Mouse (Mus musculus) hindbrain, embryonic 14.5 days (tissue): ENCODE measurements at regions not wholly inside any gene's neighbourhood (a gene's known extent, or its start where the extent isn't known, plus 50 kb on each side); places are given as distances from the start of the nearest gene placed in this dataset.

Experiments
- ATAC-seq: fragments of 200-750 bp; cut with Nextera tagmentation; 2 replicates; pipeline ENCODE4 v1.8.0; 2017; ENCODE audit warnings: moderate number of reproducible peaks, mild to moderate bottlenecking, moderate TSS enrichment, moderate library complexity; ENCODE audit not compliant: low FRiP score
- DNase-seq: peaks from one replicate; pipeline ENCODE4 v3.0.0-alpha.2; 2015; ENCODE audit warnings: low spot score
- H3K27ac ChIP-seq: fragments of 300-500 bp; sonication (generic); 2 replicates; pipeline ENCODE4 v1.5.1; 2014; ENCODE audit warnings: mild to moderate bottlenecking, moderate library complexity
- H3K27me3 ChIP-seq: fragments of 300-500 bp; sonication (generic); 2 replicates; pipeline ENCODE4 v1.6.1; 2014; ENCODE audit warnings: mild to moderate bottlenecking, low read length, mixed read lengths; ENCODE audit not compliant: control insufficient read depth, insufficient read depth
- H3K36me3 ChIP-seq: fragments of 300-500 bp; sonication (generic); replicated peaks from 2 replicates; pipeline ENCODE4 v1.6.1; 2014; ENCODE audit not compliant: control insufficient read depth, insufficient read depth
- H3K4me1 ChIP-seq: fragments of 300-500 bp; sonication (generic); replicated peaks from 2 replicates; pipeline ENCODE4 v1.6.1; 2014; ENCODE audit warnings: antibody characterized with exemption, low read length, mixed read lengths; ENCODE audit not compliant: control insufficient read depth, insufficient read depth
- H3K4me2 ChIP-seq: fragments of 300-500 bp; sonication (generic); replicated peaks from 2 replicates; pipeline ENCODE4 v1.6.1; 2014; ENCODE audit warnings: mild to moderate bottlenecking, moderate library complexity
- H3K4me3 ChIP-seq: fragments of 300-500 bp; sonication (generic); replicated peaks from 2 replicates; pipeline ENCODE4 v1.5.1; 2014; ENCODE audit warnings: mild to moderate bottlenecking, low read length
- H3K9ac ChIP-seq: fragments of 300-500 bp; sonication (generic); 2 replicates; pipeline ENCODE4 v1.6.1; 2014
- H3K9me3 ChIP-seq: fragments of 300-500 bp; sonication (generic); 2 replicates; pipeline ENCODE4 v1.6.1; 2016; ENCODE audit warnings: low read length; ENCODE audit not compliant: control insufficient read depth
- WGBS: fragments of 180-500 bp; shearing (Covaris S2); extraction: QIAGEN DNeasy Blood & Tissue Kit; methylation state at CpG from one replicate; pipeline ENCODE4 v1.1.7; 2014; 5-methylcytosine and 5-hydroxymethylcytosine counted together

DNA sequence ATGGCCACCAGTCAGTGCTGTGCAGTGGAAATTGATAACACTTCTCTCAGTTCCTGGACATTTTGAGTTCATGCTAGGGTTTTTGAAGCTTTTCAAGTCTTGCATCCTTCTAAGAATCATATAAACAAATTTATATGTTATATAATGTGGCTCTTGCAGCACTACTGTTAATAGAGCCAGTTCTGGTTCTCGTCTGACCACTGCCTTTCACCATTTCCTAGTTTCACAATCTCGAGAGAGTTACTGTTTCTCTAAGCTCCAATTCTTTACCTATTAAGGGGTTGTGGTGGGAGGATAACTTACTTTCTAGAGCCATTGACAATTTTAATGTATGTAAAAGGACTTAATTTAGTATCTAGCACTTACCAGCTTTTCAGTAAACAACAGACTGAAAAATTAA is 244.2 kb upstream of the Sash1 start:
- 90% methylated on average over 2 of the region's 2 CpGs for WGBS
- DNase-seq (no peak), ATAC-seq (no peak)
- Histone ChIP-seq H3K4me1 (peaks cover 8% of the 10 kb centered on the region; the same call in 1 of the 2 replicates), H3K27me3 (no peaks in the 10 kb centered on the region), H3K9ac (no peak overlapping the region), H3K36me3 (no peaks in the 10 kb centered on the region), H3K27ac (no peak overlapping the region), H3K4me3 (no peak overlapping the region), H3K4me2 (no peak overlapping the region), H3K9me3 (no peaks in the 10 kb centered on the region)

DNA sequence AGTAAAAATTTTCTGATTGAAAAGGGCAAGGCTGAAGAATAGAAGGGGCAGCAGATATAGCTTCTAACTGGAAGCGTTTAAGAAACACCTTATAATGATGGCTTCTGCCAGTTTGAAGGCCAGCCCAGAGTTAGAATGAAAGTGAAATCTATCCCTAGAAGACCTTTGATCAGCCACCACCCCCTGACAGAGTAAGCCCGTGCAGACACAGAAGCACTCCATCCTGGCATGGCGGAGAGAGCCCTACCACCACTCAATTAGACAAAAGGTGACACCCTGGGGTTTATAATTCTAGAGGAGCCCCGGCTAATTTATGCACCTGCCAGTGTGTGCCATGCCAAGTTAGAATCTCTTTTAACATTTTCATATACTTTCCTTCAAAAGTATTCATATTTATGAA is 233.4 kb upstream of the Sash1 start:
- DNase-seq (no peak), ATAC-seq (no peak)
- Histone ChIP-seq H3K36me3 (no peaks in the 10 kb centered on the region), H3K9me3 (no peaks in the 10 kb centered on the region), H3K4me2 (no peak overlapping the region), H3K9ac (no peak overlapping the region), H3K27me3 (no peaks in the 10 kb centered on the region), H3K27ac (no peak overlapping the region), H3K4me1 (peaks cover 22% of the 10 kb centered on the region; the same call in 1 of the 2 replicates), H3K4me3 (no peak overlapping the region)
- 12% methylated on average over 4 of the region's 4 CpGs for WGBS

DNA sequence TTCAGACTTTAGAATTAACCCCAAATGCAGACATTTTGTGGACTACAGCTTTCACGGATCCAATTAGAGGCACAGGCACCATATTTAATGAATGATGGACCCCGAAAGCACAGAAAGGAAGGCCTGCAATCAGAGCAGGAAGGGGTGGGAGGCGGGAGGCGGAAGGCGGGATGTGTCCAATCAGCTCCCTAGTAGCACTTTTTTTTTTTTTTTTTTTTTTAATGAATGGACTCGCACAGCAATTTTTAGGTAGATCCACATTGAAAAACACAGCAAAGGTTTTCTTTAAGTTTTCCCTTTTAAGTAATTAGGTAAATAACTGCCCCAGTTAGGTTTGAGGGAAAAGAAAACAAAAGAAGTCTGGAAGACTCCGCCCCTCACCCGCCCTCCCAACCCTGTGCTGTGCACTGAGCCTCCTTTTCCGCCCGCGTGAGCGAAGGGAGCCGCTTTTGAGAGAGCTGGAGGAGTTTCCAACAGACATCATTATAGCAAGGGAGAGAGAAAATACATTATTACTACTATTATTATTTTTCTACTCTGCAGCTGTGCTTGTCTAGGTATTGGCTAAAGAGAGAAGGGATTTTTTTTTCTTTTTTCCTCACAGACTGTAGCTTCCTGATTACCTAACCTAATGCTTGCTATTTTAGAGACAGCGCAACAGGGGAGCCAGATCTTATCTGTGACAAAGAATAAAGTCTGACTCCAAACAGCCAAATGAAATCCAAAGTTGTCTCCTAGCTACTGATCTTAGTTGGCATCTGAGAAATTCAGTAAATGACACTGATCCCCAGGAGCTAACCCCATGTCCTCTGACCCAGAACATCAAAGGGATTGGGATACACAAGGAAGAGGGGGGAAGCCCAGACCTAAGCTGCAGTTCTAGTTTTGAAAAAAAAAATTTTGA is 232.0 kb upstream of the Sash1 start:
- no peaks in the 10 kb centered on the region for H3K9me3 ChIP-seq
- no peaks in the 10 kb centered on the region for H3K36me3 ChIP-seq
- WGBS = 16% methylated on average over 14 of the region's 14 CpGs
- peaks cover 22% of the 10 kb centered on the region; the same call in 1 of the 2 replicates for H3K4me1 ChIP-seq
- H3K27ac ChIP-seq = peak overlapping the region; percentile 57
- H3K4me2 ChIP-seq = peak overlapping the region; percentile 53
- peak overlapping the region; percentile 29 for H3K4me3 ChIP-seq
- H3K27me3 ChIP-seq = no peaks in the 10 kb centered on the region
- peak overlapping the region; percentile 55 for H3K9ac ChIP-seq
- peak; percentile 84 for ATAC-seq
- DNase-seq = peak; percentile 49

DNA sequence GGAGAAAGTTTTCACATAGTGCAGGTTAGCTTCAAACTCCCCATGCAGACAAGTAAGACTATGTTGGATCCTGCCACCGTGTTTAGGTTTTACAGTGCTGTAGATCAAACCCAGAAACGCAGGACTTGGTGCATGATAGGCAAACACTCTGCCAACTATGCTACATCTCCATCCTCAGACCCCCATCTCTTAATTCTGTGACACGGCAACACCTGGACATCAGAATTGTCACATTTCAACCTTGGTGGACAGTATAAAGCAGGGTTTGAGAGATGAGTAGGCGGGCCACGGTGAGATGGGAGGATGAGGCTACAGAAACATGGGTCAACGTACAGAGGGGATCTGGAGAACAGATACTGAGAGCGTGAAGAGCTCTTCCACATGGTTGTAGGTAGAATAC is 231.3 kb upstream of the Sash1 start:
- H3K27me3 ChIP-seq = no peaks in the 10 kb centered on the region
- DNase-seq = no peak
- no peaks in the 10 kb centered on the region for H3K9me3 ChIP-seq
- peak overlapping the region; percentile 40; the same call in 1 of the 2 replicates for H3K9ac ChIP-seq
- WGBS = 88% methylated on average over 7 of the region's 7 CpGs
- peaks cover 22% of the 10 kb centered on the region; the same call in 1 of the 2 replicates for H3K4me1 ChIP-seq
- H3K36me3 ChIP-seq = no peaks in the 10 kb centered on the region
- H3K4me2 ChIP-seq = peak overlapping the region; percentile 53
- peak overlapping the region; percentile 29 for H3K4me3 ChIP-seq
- H3K27ac ChIP-seq = peak overlapping the region; percentile 17; the same call in 1 of the 2 replicates
- ATAC-seq = no peak

DNA sequence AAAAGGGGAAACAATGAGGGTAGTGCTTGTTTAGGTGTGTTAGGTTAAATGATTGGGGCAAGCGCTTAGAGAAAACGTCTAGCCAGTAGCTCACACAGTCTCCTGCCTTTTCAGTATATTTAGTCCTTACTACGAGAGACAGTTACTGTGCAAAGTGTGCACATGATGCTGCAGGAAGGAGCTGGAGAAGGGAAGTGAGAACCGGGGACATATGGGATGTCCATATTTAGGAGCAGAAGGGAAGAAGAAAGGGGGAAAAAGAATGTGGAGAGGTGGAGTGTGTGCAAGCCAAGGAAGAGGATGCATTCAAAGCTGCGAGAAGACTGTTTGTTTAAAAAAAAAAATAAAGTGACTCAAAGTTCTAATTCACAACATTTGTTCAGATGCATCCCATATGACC is 227.8 kb upstream of the Sash1 start:
- H3K27me3 ChIP-seq = no peaks in the 10 kb centered on the region
- H3K36me3 ChIP-seq = no peaks in the 10 kb centered on the region
- H3K4me1 ChIP-seq = peaks cover 14% of the 10 kb centered on the region; the same call in 1 of the 2 replicates
- no peak overlapping the region for H3K4me3 ChIP-seq
- no peak for ATAC-seq
- no peak overlapping the region for H3K9ac ChIP-seq
- no peak for DNase-seq
- H3K27ac ChIP-seq = no peak overlapping the region
- 80% methylated on average over 5 of the region's 5 CpGs for WGBS
- H3K9me3 ChIP-seq = no peaks in the 10 kb centered on the region
- no peak overlapping the region for H3K4me2 ChIP-seq

DNA sequence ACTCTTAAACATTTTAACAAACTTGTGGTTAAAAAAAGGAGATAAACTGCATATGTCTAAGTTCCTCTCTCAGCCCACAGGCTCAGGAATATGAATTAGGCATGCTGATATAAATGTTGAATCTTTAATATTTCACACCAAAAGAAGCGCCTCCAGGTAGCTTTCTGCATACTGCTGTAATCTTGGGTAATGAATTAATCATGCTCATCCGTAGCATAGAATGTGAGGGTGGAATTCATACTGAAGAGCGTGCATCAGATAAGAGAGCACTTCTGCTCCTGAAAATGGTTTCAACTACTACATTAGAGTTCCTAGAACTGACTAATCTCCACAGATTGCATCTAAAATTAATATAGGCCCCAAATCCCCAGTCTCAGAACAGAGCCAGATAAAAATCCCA is 225.2 kb upstream of the Sash1 start:
- Histone ChIP-seq H3K36me3 (no peaks in the 10 kb centered on the region), H3K4me1 (no peaks in the 10 kb centered on the region), H3K4me3 (no peak overlapping the region), H3K27ac (no peak overlapping the region), H3K9ac (no peak overlapping the region), H3K9me3 (no peaks in the 10 kb centered on the region), H3K4me2 (no peak overlapping the region), H3K27me3 (no peaks in the 10 kb centered on the region)
- DNase-seq (no peak), ATAC-seq (no peak)
- WGBS = 72% methylated on average over 3 of the region's 3 CpGs

DNA sequence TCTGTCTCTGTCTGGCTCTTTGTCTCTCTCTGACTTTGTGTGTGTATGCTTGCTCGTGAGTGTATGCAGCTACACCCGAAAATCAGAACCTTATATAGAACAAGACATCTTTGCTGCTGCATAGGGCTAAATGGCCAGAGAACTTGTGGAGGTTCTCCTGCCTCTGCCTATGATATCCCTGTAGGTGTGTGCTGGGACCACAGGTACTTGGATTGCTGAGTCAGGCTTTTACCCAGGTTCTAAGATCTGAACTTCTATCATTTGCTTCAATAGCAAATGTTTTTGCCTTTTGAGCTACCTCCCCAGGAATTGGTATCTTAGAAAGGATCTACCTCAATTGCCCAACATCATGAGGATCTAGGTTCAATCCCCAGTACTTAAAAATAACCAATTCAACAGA is 210.3 kb upstream of the Sash1 start:
- Histone ChIP-seq H3K36me3 (no peaks in the 10 kb centered on the region), H3K9me3 (no peaks in the 10 kb centered on the region), H3K4me1 (no peaks in the 10 kb centered on the region; the same call in 1 of the 2 replicates), H3K4me3 (no peak overlapping the region), H3K9ac (no peak overlapping the region), H3K27me3 (no peaks in the 10 kb centered on the region), H3K27ac (no peak overlapping the region), H3K4me2 (no peak overlapping the region)
- ATAC-seq (no peak), DNase-seq (no peak)
- 83% methylated on average over 2 of the region's 2 CpGs for WGBS

DNA sequence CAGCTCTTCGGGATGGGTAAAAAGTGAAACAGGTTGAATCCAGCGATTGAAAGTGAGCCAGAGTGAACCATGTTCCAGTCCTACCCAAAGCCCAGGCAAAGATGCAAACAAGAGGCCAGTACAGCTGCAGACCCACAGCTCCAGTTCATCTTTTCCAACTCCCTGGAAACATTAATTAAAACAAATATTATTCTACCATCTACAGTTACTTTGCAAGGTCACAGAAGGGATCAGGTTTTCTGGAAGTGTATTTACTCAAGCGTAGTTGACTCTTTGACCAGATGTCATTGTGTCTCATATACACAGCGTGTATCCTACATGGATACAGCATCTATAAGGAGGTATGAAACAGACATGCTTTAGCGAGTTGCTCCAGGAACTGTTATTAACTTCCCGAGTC is 209.3 kb upstream of the Sash1 start:
- Histone ChIP-seq H3K9me3 (no peaks in the 10 kb centered on the region), H3K9ac (no peak overlapping the region), H3K27ac (no peak overlapping the region), H3K4me2 (no peak overlapping the region), H3K4me1 (no peaks in the 10 kb centered on the region; the same call in 1 of the 2 replicates), H3K4me3 (no peak overlapping the region), H3K36me3 (no peaks in the 10 kb centered on the region), H3K27me3 (no peaks in the 10 kb centered on the region)
- ATAC-seq = no peak
- 77% methylated on average over 6 of the region's 6 CpGs for WGBS
- no peak for DNase-seq

DNA sequence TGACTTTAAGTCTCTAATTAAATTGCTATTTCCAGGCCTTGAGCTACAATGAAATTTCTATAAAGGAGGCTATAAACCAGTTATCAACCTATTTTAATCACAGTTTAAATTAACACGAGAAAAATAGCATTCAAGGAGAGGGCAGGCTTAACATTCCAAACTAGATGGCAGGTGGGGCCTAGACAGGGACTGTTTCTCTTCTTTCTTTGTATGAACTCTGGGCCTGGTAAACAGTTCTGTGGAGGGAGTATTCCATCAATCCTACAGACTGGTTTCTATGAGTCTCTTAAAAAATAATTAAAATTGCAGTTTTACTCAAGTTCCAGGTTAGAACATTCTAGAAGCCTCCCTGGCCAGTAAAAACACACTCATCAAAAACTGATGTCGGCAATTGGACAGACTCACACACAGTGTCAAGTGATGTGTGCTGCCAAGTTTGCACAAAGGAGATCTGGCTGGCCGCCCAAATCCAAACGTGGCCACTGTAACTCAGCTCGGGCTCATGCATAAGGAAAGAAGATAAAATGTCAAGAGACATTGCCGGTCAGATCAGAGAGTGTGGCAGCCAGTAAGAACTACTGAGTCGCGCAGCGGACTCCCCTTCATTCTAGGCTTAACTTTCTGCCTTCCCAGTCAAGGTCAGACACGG is 206.5 kb upstream of the Sash1 start:
- H3K4me2 ChIP-seq = no peak overlapping the region
- no peak overlapping the region for H3K27ac ChIP-seq
- H3K9ac ChIP-seq = no peak overlapping the region
- 53% methylated on average over 10 of the region's 10 CpGs for WGBS
- DNase-seq (peak; percentile 52), ATAC-seq (peak; percentile 84; the same call in 1 of the 2 replicates)
- no peaks in the 10 kb centered on the region; the same call in 1 of the 2 replicates for H3K4me1 ChIP-seq
- no peak overlapping the region for H3K4me3 ChIP-seq
- H3K27me3 ChIP-seq = no peaks in the 10 kb centered on the region
- no peaks in the 10 kb centered on the region for H3K9me3 ChIP-seq
- no peaks in the 10 kb centered on the region for H3K36me3 ChIP-seq
